Mouse (Mus musculus) hindbrain, embryonic 11.5 days (tissue): ENCODE measurements at regions not wholly inside any gene's neighbourhood (a gene's known extent, or its start where the extent isn't known, plus 50 kb on each side); places are given as distances from the start of the nearest gene placed in this dataset.

Source experiments
- ATAC-seq: fragments of 200-750 bp; cut with Nextera tagmentation; 2 replicates; pipeline ENCODE4 v1.8.0; 2017; ENCODE audit warnings: mild to moderate bottlenecking, moderate TSS enrichment, moderate library complexity; ENCODE audit not compliant: low FRiP score
- DNase-seq: peaks from one replicate; pipeline ENCODE4 v3.0.0-alpha.2; 2015; ENCODE audit warnings: low spot score
- H3K27ac ChIP-seq: fragments of 300-500 bp; sonication (generic); 2 replicates; pipeline ENCODE4 v1.5.1; 2014; ENCODE audit warnings: mild to moderate bottlenecking, low read depth, low read length
- H3K27me3 ChIP-seq: fragments of 300-500 bp; sonication (generic); 2 replicates; pipeline ENCODE4 v1.6.1; 2014; ENCODE audit warnings: mild to moderate bottlenecking, low read length, moderate library complexity, mixed read lengths; ENCODE audit not compliant: control insufficient read depth, insufficient read depth
- H3K36me3 ChIP-seq: fragments of 300-500 bp; sonication (generic); 2 replicates; pipeline ENCODE4 v1.6.1; 2014; ENCODE audit warnings: mild to moderate bottlenecking, low read length, moderate library complexity, mixed read lengths; ENCODE audit not compliant: control insufficient read depth, insufficient read depth
- H3K4me1 ChIP-seq: fragments of 300-500 bp; sonication (generic); replicated peaks from 2 replicates; pipeline ENCODE4 v1.6.1; 2014; ENCODE audit warnings: low read length, mixed read lengths; ENCODE audit not compliant: control insufficient read depth, insufficient read depth
- H3K4me2 ChIP-seq: fragments of 300-500 bp; sonication (generic); replicated peaks from 2 replicates; pipeline ENCODE4 v1.6.1; 2014; ENCODE audit warnings: mild to moderate bottlenecking, low read depth, low read length
- H3K4me3 ChIP-seq: fragments of 300-500 bp; sonication (generic); 2 replicates; pipeline ENCODE4 v1.5.1; 2014; ENCODE audit warnings: low read depth, low read length
- H3K9ac ChIP-seq: fragments of 300-500 bp; sonication (generic); 2 replicates; pipeline ENCODE4 v1.6.1; 2014; ENCODE audit warnings: low read depth, low read length
- H3K9me3 ChIP-seq: fragments of 300-500 bp; sonication (generic); 2 replicates; pipeline ENCODE4 v1.6.1; 2016; ENCODE audit warnings: low read length; ENCODE audit not compliant: control insufficient read depth
- WGBS: fragments of 180-500 bp; shearing (Covaris S2); extraction: QIAGEN DNeasy Blood & Tissue Kit; methylation state at CpG from one replicate; pipeline ENCODE4 v1.1.7; 2014; 5-methylcytosine and 5-hydroxymethylcytosine counted together

DNA sequence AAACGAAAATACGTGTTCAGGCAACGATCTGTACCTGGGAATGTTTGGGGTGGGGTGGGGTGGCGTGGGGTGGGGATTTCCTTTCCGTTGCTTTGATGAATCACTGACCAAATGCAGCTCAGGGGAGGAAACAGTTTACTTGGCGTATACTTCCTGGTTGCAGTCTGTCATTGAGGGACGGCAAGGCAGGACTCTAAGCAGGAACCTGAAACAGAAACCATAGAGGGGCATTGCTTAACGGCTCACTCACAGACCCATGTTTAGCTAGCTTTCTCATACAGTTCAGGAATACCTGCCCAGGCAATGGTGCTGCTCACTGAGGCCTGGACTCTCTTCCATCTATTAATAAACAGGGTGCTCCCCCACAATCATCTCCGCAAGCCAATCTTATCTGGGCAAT lies 55.1 kb upstream of the Smox start:
- DNase-seq (no peak), ATAC-seq (no peak)
- WGBS = 88% methylated on average over 9 of the region's 9 CpGs
- Histone ChIP-seq H3K27ac (no peak overlapping the region), H3K4me1 (no peaks in the 10 kb centered on the region), H3K36me3 (no peaks in the 10 kb centered on the region), H3K4me2 (no peak overlapping the region), H3K9ac (no peak overlapping the region), H3K27me3 (no peaks in the 10 kb centered on the region), H3K9me3 (no peaks in the 10 kb centered on the region), H3K4me3 (no peak overlapping the region)

DNA sequence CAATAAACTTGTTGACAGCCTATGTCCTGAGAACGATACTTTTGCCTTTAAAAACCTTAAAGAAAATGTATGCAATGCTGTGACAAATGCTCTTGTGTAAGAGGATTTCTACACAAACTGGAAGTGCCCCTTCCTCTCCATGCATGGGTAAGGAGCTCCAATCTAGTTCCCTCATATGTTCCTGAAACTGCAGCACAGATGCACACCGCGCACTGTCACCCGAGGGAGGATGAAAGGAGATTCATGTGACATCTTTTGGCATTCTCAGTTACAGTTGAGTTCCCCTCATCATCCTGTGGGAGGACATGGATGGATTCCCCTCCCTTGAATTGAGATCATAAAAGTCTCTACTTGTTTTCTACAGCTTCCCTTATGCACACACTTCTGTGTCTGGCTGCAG lies 60.8 kb upstream of the Smox start:
- no peaks in the 10 kb centered on the region for H3K36me3 ChIP-seq
- H3K4me1 ChIP-seq = no peaks in the 10 kb centered on the region
- no peaks in the 10 kb centered on the region for H3K9me3 ChIP-seq
- 92% methylated on average over 4 of the region's 4 CpGs for WGBS
- ATAC-seq = no peak
- H3K27ac ChIP-seq = no peak overlapping the region
- H3K27me3 ChIP-seq = no peaks in the 10 kb centered on the region
- no peak overlapping the region for H3K4me2 ChIP-seq
- no peak for DNase-seq
- no peak overlapping the region for H3K4me3 ChIP-seq
- H3K9ac ChIP-seq = no peak overlapping the region

- no peak for ATAC-seq
- H3K4me2 ChIP-seq = no peak overlapping the region
- no peak for DNase-seq
- H3K36me3 ChIP-seq = no peaks in the 10 kb centered on the region
- H3K4me3 ChIP-seq = no peak overlapping the region
- no peaks in the 10 kb centered on the region for H3K9me3 ChIP-seq
- no peak overlapping the region for H3K9ac ChIP-seq
- WGBS = 75% methylated on average over 4 of the region's 4 CpGs
- H3K27me3 ChIP-seq = no peaks in the 10 kb centered on the region
- no peak overlapping the region for H3K27ac ChIP-seq
- no peaks in the 10 kb centered on the region for H3K4me1 ChIP-seq
These were observed 63.2 kb upstream of the Smox start for GRCm38 (mm10) chr2:131428089-131428488.

DNA sequence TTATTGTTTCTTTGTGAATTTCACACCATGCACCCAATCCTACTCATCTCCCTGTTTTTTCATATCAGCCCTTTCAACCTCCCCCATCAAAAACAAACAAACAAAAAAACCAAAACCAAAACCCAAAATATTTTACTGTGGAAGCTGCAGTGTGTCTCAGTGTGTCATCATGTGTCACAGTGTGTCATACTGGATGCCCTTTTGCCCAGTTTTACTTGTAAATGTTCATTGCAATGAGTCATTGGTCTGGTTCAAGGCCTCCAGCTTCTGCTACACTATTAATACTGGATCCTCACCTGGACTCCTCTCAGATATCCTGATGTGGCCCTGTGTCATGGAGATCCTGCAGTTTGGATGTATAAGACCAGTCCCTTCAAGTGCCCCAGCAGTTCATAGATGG lies 64.4 kb upstream of the Smox start:
- no peaks in the 10 kb centered on the region for H3K27me3 ChIP-seq
- no peak overlapping the region for H3K4me3 ChIP-seq
- H3K9me3 ChIP-seq = no peaks in the 10 kb centered on the region
- H3K27ac ChIP-seq = no peak overlapping the region
- DNase-seq (no peak), ATAC-seq (no peak)
- no peak overlapping the region for H3K9ac ChIP-seq
- H3K4me2 ChIP-seq = no peak overlapping the region
- H3K36me3 ChIP-seq = no peaks in the 10 kb centered on the region
- H3K4me1 ChIP-seq = no peaks in the 10 kb centered on the region

- H3K4me2 ChIP-seq = no peak overlapping the region
- no peak overlapping the region for H3K9ac ChIP-seq
- H3K27me3 ChIP-seq = no peaks in the 10 kb centered on the region
- H3K9me3 ChIP-seq = no peaks in the 10 kb centered on the region
- no peaks in the 10 kb centered on the region for H3K36me3 ChIP-seq
- ATAC-seq (no peak), DNase-seq (no peak)
- H3K27ac ChIP-seq = no peak overlapping the region
- 80% methylated on average over 11 of the region's 11 CpGs for WGBS
- H3K4me1 ChIP-seq = no peaks in the 10 kb centered on the region
- H3K4me3 ChIP-seq = no peak overlapping the region
These were observed 67.5 kb upstream of the Smox start for GRCm38 (mm10) chr2:131423616-131424320.

DNA sequence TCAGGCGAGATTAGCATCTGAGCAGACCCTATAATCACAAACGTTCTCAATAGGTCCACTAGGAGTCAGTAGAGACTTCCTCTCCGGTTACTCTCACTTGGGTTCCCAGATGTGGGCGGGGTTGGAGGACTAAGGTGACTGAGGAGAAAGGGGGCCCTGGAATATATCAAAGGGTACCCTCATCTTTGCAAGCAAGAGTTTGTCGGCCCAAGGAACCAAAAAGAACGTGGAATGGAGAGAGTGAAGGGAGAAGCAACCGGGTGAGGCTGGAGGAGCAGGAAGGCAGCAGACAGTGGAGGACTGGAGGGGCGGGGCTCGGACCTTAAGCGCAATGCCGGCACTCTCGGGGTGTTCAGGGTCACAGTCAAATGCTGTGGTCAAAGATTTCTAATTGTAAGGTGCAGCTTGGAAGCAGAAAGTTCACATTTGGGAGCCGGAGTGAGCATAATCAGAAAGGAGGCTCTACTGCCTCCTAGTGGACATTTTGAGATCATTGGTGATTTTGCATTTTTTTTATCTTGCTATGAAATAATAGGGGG lies 68.3 kb upstream of the Smox start:
- under 1% methylated on average over 13 of the region's 13 CpGs for WGBS
- Histone ChIP-seq H3K9me3 (no peaks in the 10 kb centered on the region), H3K4me3 (peak overlapping the region; percentile 44), H3K4me2 (peak overlapping the region; percentile 78), H3K4me1 (no peaks in the 10 kb centered on the region), H3K9ac (peak overlapping the region; percentile 45; the same call in 1 of the 2 replicates), H3K36me3 (no peaks in the 10 kb centered on the region), H3K27ac (no peak overlapping the region), H3K27me3 (no peaks in the 10 kb centered on the region)
- ATAC-seq = peak; percentile 79
- DNase-seq = peak; percentile 82

GRCm38 (mm10) chr2:131418130-131418529 lies 65.4 kb upstream of the Rnf24 start:
- Histone ChIP-seq H3K27ac (no peak overlapping the region), H3K36me3 (no peaks in the 10 kb centered on the region), H3K4me1 (no peaks in the 10 kb centered on the region), H3K9me3 (no peaks in the 10 kb centered on the region), H3K9ac (no peak overlapping the region), H3K4me3 (no peak overlapping the region), H3K27me3 (no peaks in the 10 kb centered on the region), H3K4me2 (no peak overlapping the region)
- ATAC-seq = no peak
- no peak for DNase-seq
- WGBS = 72% methylated on average over 7 of the region's 7 CpGs

DNA sequence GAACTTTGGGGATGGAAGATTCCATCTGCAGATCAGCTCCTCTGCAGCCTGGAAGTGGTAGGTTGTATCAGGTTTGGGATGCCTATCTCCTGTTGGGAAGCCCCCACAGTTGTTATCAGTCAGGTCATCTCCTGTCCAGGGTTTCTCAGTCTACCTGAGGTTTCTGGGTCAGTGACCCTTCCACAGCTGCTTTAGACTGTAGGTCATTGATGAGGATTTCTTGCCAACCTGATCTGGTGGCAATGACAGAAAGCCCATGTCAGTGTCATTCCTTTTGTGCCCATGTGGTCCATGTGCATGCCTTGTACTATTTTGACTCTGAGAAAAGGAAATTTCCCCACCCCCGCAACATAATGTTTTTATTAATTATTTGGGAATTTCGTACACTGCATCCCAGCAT lies 64.8 kb upstream of the Rnf24 start:
- no peaks in the 10 kb centered on the region for H3K4me1 ChIP-seq
- no peaks in the 10 kb centered on the region for H3K9me3 ChIP-seq
- DNase-seq (no peak), ATAC-seq (no peak)
- WGBS = 88% methylated on average over 2 of the region's 2 CpGs
- no peak overlapping the region for H3K4me3 ChIP-seq
- no peak overlapping the region for H3K4me2 ChIP-seq
- no peak overlapping the region for H3K27ac ChIP-seq
- no peaks in the 10 kb centered on the region for H3K36me3 ChIP-seq
- no peak overlapping the region for H3K9ac ChIP-seq
- H3K27me3 ChIP-seq = no peaks in the 10 kb centered on the region

DNA sequence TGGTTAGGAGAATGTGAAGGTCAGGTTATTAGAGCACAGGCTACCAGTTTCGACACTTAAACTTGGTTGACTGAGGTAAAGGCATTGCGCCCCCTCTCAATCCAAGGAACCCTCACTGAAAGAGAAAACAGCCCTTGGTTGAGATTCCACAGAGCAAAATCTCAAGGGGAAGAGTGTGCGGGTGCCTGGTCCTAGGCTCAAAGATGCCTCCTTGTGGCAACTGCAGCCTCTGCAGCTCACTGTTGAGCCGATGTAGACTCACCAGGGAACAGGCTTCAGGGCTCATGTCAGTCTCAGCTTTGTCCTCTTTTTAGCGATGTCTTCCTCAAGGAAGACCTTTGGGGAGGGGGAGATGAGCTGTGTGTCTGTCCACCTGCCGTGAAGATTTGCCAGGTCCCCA lies 63.8 kb upstream of the Rnf24 start:
- Histone ChIP-seq H3K4me1 (no peaks in the 10 kb centered on the region), H3K4me2 (no peak overlapping the region), H3K9ac (no peak overlapping the region), H3K4me3 (no peak overlapping the region), H3K9me3 (no peaks in the 10 kb centered on the region), H3K27me3 (no peaks in the 10 kb centered on the region), H3K36me3 (no peaks in the 10 kb centered on the region), H3K27ac (no peak overlapping the region)
- no peak for ATAC-seq
- WGBS = 41% methylated on average over 6 of the region's 6 CpGs
- peak; percentile 60 for DNase-seq
